Mouse (Mus musculus) liver, embryonic 11.5 days (tissue): ENCODE data around the gene Gm20605. TPM values are rescaled to one million over a fixed set of nuclear protein-coding genes. Genes with fewer than 3 reads are reported as not detected.

ENCODE experiments used
- ATAC-seq: fragments of 200-750 bp; cut with Nextera tagmentation; replicated peaks from 2 replicates; pipeline ENCODE4 v1.8.0; 2017; ENCODE audit warnings: moderate number of reproducible peaks, mild to moderate bottlenecking, moderate TSS enrichment, moderate library complexity; ENCODE audit not compliant: low FRiP score
- DNase-seq: peaks from one replicate; pipeline ENCODE4 v3.0.0-alpha.2; 2017; ENCODE audit warnings: low spot score
- H3K27ac ChIP-seq: fragments of 300-500 bp; sonication (generic); 2 replicates; pipeline ENCODE4 v1.5.1; 2014; ENCODE audit warnings: mild to moderate bottlenecking, low read depth, low read length, control low read depth
- H3K27me3 ChIP-seq: fragments of 300-500 bp; sonication (generic); replicated peaks from 2 replicates; pipeline ENCODE4 v1.6.1; 2014; ENCODE audit warnings: low read length, mixed read lengths; ENCODE audit not compliant: control insufficient read depth, insufficient read depth
- H3K36me3 ChIP-seq: fragments of 300-500 bp; sonication (generic); 2 replicates; pipeline ENCODE4 v1.6.1; 2014; ENCODE audit warnings: mild to moderate bottlenecking, low read length, moderate library complexity, mixed read lengths; ENCODE audit not compliant: control insufficient read depth, insufficient read depth
- H3K4me1 ChIP-seq: fragments of 300-500 bp; sonication (generic); replicated peaks from 2 replicates; pipeline ENCODE4 v1.6.1; 2014; ENCODE audit warnings: low read length, mixed read lengths; ENCODE audit not compliant: control insufficient read depth, insufficient read depth
- H3K4me2 ChIP-seq: fragments of 300-500 bp; sonication (generic); 2 replicates; pipeline ENCODE4 v1.6.1; 2014; ENCODE audit warnings: mild to moderate bottlenecking, control low read depth, moderate library complexity
- H3K4me3 ChIP-seq: fragments of 300-500 bp; sonication (generic); 2 replicates; pipeline ENCODE4 v1.5.1; 2014; ENCODE audit warnings: low read depth, low read length, control low read depth
- H3K9ac ChIP-seq: fragments of 300-500 bp; sonication (generic); 2 replicates; pipeline ENCODE4 v1.6.1; 2014; ENCODE audit warnings: low read depth, low read length, control low read depth
- H3K9me3 ChIP-seq: fragments of 300-500 bp; sonication (generic); 2 replicates; pipeline ENCODE4 v1.6.1; 2016; ENCODE audit warnings: low read length, inconsistent platforms, mixed read lengths; ENCODE audit not compliant: control insufficient read depth
- WGBS: fragments of 180-500 bp; shearing (Covaris S2); extraction: QIAGEN DNeasy Blood & Tissue Kit; methylation state at CpG from one replicate; pipeline ENCODE4 v1.1.7; 2014; 5-methylcytosine and 5-hydroxymethylcytosine counted together
- polyA plus RNA-seq: library from polyadenylated mRNA; unstranded; fragments of >200 nt; fragmentation: Nextera tagmentation; extraction: Ambion mirVana; gene quantifications from 2 replicates; pipeline ENCODE4 v1.2.1, GENCODE M21; 2014

Gene Gm20605
- polyA plus RNA-seq, 1 experiment from 2014 or later, result 13.2 TPM

DNA sequence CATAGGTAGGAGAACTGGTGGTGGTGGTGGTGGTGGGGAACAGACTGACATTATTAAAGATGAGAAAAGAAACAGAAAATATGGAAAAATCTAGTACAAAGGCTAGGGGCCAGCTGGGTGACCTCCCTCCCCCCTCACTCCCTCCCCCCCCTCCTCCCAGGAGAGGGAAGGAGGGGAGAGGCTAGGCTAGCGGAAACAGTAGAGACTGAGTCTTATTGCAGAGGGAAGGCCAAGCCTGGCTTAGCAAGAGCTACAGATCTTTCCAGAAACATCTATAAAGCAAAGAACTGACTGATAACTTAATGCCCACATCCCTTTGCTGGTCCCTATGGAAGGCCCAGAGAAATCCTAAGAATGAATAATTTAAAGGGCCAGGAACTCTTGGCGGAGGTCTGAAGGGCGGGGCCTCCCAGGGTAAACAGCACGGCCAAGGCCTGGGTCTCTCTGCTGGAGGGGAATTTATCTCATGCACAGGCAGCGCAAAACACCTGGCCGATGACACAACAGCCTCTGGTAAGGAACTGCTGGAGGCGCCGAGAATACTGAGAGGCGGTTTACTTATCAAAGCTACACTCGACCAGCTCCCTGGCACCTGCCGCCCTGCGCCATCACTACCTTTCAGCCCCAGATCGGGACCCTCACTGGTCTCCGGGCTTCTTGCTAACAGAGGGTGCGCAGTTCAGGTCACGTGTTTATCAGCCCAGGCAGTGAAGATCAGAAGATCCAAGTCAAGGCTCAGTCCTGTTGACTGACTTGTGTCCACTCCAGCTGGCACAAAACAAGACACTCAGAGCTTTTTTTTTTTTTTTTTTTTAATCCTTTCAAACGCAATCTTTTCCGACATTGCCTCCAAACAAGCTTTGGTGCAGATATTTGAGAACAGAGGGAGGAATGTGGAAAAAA is 20.9 kb downstream of the Gm20605 start:
- no peak overlapping the region for H3K9ac ChIP-seq
- peaks cover 42% of the 10 kb centered on the region for H3K4me1 ChIP-seq
- H3K4me2 ChIP-seq, result peak overlapping the region; percentile 26
- no peak overlapping the region for H3K4me3 ChIP-seq
- H3K27ac ChIP-seq, result 0 out of 2 replicates have a peak overlapping the region, but pooled peaks have one; percentile 25
- no peaks in the 10 kb centered on the region for H3K9me3 ChIP-seq
- no peak for DNase-seq
- WGBS, result 20% methylated on average over 18 of the region's 18 CpGs
- H3K36me3 ChIP-seq, result peaks cover 10% of the 10 kb centered on the region
- H3K27me3 ChIP-seq, result peaks cover 4% of the 10 kb centered on the region; the same call in 1 of the 2 replicates
- ATAC-seq, result peak; percentile 50; the same call in 1 of the 2 replicates

GRCm38 (mm10) chr5:137652474-137652873 is 23.5 kb downstream of the Gm20605 start:
- peaks cover 17% of the 10 kb centered on the region for H3K36me3 ChIP-seq

DNA sequence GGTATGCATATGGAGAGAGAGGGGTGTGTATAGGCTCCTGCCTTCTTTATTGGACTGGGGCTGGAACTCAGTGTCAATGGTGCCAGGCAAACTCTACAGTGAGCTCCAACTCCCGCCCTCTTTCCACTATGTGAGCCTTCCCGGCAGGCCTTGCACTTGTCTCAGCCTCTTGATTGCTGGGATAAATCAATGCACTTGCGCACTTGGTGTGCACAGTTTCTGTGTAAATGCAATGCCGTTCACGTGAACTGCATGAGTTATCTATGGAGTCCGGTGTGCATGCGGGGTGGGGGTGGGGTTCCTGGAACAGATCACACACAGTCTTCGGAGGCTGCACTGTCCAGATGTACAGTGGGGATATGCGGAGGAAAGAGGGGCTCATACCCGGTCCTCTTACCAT is 24.4 kb downstream of the Gm20605 start:
- WGBS, result 90% methylated on average over 10 of the region's 10 CpGs
- Histone ChIP-seq H3K4me1 (peaks cover 27% of the 10 kb centered on the region), H3K27ac (no peak overlapping the region), H3K4me2 (no peak overlapping the region), H3K27me3 (no peaks in the 10 kb centered on the region), H3K9me3 (no peaks in the 10 kb centered on the region), H3K4me3 (no peak overlapping the region), H3K36me3 (peaks cover 21% of the 10 kb centered on the region), H3K9ac (no peak overlapping the region)
- no peak for DNase-seq
- no peak for ATAC-seq

More at GRCm38 (mm10) chr5:137652474-137652873, 23.5 kb downstream of the Gm20605 start:
- Histone ChIP-seq H3K27me3 (no peaks in the 10 kb centered on the region), H3K9me3 (no peaks in the 10 kb centered on the region), H3K4me3 (no peak overlapping the region), H3K9ac (no peak overlapping the region), H3K4me1 (peaks cover 34% of the 10 kb centered on the region), H3K4me2 (no peak overlapping the region), H3K27ac (no peak overlapping the region)
- WGBS, result 40% methylated on average over 3 of the region's 3 CpGs
- DNase-seq (no peak), ATAC-seq (0 out of 2 replicates have a peak, but pooled peaks have one; percentile 28)

- peaks cover 32% of the 10 kb centered on the region for H3K36me3 ChIP-seq
- no peak for DNase-seq
- no peak overlapping the region for H3K27ac ChIP-seq
- peaks cover 17% of the 10 kb centered on the region for H3K4me1 ChIP-seq
- H3K9me3 ChIP-seq, result no peaks in the 10 kb centered on the region
- ATAC-seq, result no peak
- 80% methylated on average over 7 of the region's 7 CpGs for WGBS
- H3K4me3 ChIP-seq, result no peak overlapping the region
- no peak overlapping the region for H3K9ac ChIP-seq
- no peak overlapping the region for H3K4me2 ChIP-seq
- no peaks in the 10 kb centered on the region for H3K27me3 ChIP-seq
Observed at GRCm38 (mm10) chr5:137654746-137655145, 25.8 kb downstream of the Gm20605 start.

DNA sequence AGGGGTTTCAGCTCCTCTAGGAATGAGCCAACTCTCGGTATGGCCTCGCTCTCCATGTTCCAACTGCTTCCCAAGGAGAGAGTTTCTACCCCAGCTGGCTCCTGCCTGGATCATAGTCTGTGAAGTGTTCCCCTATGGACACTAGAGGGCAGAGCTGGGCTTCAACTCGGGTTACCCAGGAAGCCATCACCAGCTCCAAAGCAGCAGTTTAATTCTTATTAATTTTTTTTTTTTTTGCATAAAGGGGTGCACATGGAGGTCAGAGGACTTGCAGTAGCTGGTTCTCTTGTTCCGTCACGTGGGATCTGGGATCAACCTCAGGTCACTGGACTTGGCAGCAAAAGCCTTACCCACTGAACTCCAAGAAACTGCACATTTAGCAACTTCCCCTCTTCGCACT is 28.0 kb downstream of the Gm20605 start:
- Histone ChIP-seq H3K36me3 (peaks cover 43% of the 10 kb centered on the region), H3K4me1 (0 out of 2 replicates have a peak, but pooled peaks cover 2% of the 10 kb centered on the region), H3K4me2 (no peak overlapping the region), H3K4me3 (no peak overlapping the region), H3K27me3 (no peaks in the 10 kb centered on the region), H3K9ac (no peak overlapping the region), H3K27ac (no peak overlapping the region), H3K9me3 (no peaks in the 10 kb centered on the region)
- ATAC-seq (0 out of 2 replicates have a peak, but pooled peaks have one; percentile 45), DNase-seq (no peak)
- WGBS, result 52% methylated on average over 6 of the region's 6 CpGs

- no peak for ATAC-seq
- 97% methylated on average over 6 of the region's 6 CpGs for WGBS
- Histone ChIP-seq H3K27ac (no peak overlapping the region), H3K4me2 (no peak overlapping the region), H3K9me3 (no peaks in the 10 kb centered on the region), H3K4me1 (no peaks in the 10 kb centered on the region), H3K27me3 (no peaks in the 10 kb centered on the region), H3K9ac (no peak overlapping the region), H3K4me3 (no peak overlapping the region), H3K36me3 (peaks cover 55% of the 10 kb centered on the region)
- DNase-seq, result no peak
Observed at GRCm38 (mm10) chr5:137660064-137660688, 31.2 kb downstream of the Gm20605 start.

DNA sequence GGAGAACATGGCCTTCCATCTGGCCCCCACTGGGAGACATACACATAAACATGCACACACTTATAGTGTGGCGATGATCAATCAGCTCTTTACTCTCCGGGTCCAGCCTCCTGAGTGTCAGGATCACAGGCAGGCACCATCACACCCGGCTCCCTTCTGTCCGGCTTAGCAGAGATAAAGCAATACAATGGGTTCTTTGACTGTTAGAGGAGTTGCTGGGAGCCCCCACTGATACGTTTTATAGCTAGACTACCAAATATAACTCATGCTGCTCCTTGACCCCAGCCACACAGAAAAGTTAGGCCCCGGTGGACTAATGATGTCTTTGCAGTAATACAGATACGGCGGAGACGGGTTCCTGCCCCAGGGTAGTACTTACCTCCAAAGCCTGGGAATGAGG is 34.1 kb downstream of the Gm20605 start:
- 81% methylated on average over 9 of the region's 9 CpGs for WGBS

GRCm38 (mm10) chr5:137668971-137669370 is 40.0 kb downstream of the Gm20605 start:
- Histone ChIP-seq H3K36me3 (peaks cover 27% of the 10 kb centered on the region), H3K4me2 (no peak overlapping the region), H3K4me3 (no peak overlapping the region), H3K9ac (no peak overlapping the region), H3K27me3 (no peaks in the 10 kb centered on the region), H3K4me1 (peaks cover 26% of the 10 kb centered on the region), H3K27ac (no peak overlapping the region), H3K9me3 (no peaks in the 10 kb centered on the region)
- DNase-seq (no peak), ATAC-seq (no peak)
- WGBS, result 80% methylated on average over 10 of the region's 10 CpGs

More for the DNA sequence above, 34.1 kb downstream of the Gm20605 start:
- Histone ChIP-seq H3K9ac (no peak overlapping the region), H3K4me2 (no peak overlapping the region), H3K4me3 (no peak overlapping the region), H3K4me1 (no peaks in the 10 kb centered on the region), H3K27me3 (no peaks in the 10 kb centered on the region), H3K27ac (no peak overlapping the region), H3K9me3 (no peaks in the 10 kb centered on the region), H3K36me3 (peaks cover 64% of the 10 kb centered on the region)
- ATAC-seq, result no peak
- no peak for DNase-seq
